Mouse (Mus musculus): Measurements from ENCODE around the gene Frat1. TPM values are rescaled to one million over a fixed set of nuclear protein-coding genes. Genes with fewer than 3 reads are reported as not detected.
A peak's percentile ranks its signal among the peaks of the same experiment; 100 is the strongest.

The Frat1 gene
- 20.1 and 22.7 TPM in 2 replicates for polyA plus RNA-seq (2015; fragmentation: Nextera tagmentation; extraction: Ambion mirVana)

- Histone ChIP-seq H3K9ac (replicated peaks) (peak within 1 kb of the TSS; percentile 76), H3K4me3 (replicated peaks) (peak within 1 kb of the TSS; percentile 80), H3K27me3 (replicated peaks) (no peaks in the 10 kb centered on the region), H3K4me2 (peak within 1 kb of the TSS; percentile 90), H3K4me1 (peaks cover 31% of the 10 kb centered on the region), H3K36me3 (no peaks in the 10 kb centered on the region), H3K27ac (replicated peaks) (peak within 1 kb of the TSS; percentile 95), H3K9me3 (replicated peaks) (no peaks in the 10 kb centered on the region)
- ATAC-seq (ENCODE audit: low FRiP score), result peak; percentile 97
- under 1% methylated on average over 36 of the region's 39 CpGs for WGBS
Observed at GRCm38 (mm10) chr19:41829381-41830105, at the start of gene Frat1. Gene Frat1, plus strand, starts transcription at chr19:41829970.

- Histone ChIP-seq H3K9me3 (replicated peaks) (no peaks in the 10 kb centered on the region), H3K4me3 (replicated peaks) (no peak overlapping the region), H3K27ac (replicated peaks) (no peak overlapping the region), H3K27me3 (replicated peaks) (no peaks in the 10 kb centered on the region), H3K4me1 (no peaks in the 10 kb centered on the region), H3K4me2 (no peak overlapping the region), H3K36me3 (peaks cover 8% of the 10 kb centered on the region; the same call in 1 of the 2 replicates), H3K9ac (replicated peaks) (no peak overlapping the region)
- 89% methylated on average over 1 of the region's 1 CpGs for WGBS
- no peak for ATAC-seq (ENCODE audit: low FRiP score)
Observed at GRCm38 (mm10) chr19:41786896-41787295, 42.9 kb upstream of the Frat1 start.

GRCm38 (mm10) chr19:41789110-41789961 lies 40.4 kb upstream of the Frat1 start:
- no peak overlapping the region for H3K4me3 ChIP-seq (replicated peaks)
- no peaks in the 10 kb centered on the region for H3K4me1 ChIP-seq
- H3K4me2 ChIP-seq, result no peak overlapping the region
- WGBS, result 61% methylated on average over 10 of the region's 10 CpGs
- no peak overlapping the region for H3K27ac ChIP-seq (replicated peaks)
- H3K27me3 ChIP-seq (replicated peaks), result no peaks in the 10 kb centered on the region
- no peak for ATAC-seq (ENCODE audit: low FRiP score)
- peaks cover 5% of the 10 kb centered on the region; the same call in 1 of the 2 replicates for H3K36me3 ChIP-seq
- H3K9me3 ChIP-seq (replicated peaks), result no peaks in the 10 kb centered on the region
- no peak overlapping the region for H3K9ac ChIP-seq (replicated peaks)

- no peak for ATAC-seq (ENCODE audit: low FRiP score)
- no peaks in the 10 kb centered on the region for H3K4me1 ChIP-seq
- no peak overlapping the region for H3K27ac ChIP-seq (replicated peaks)
- H3K9ac ChIP-seq (replicated peaks), result no peak overlapping the region
- WGBS, result 94% methylated on average over 2 of the region's 2 CpGs
- H3K4me3 ChIP-seq (replicated peaks), result no peak overlapping the region
- no peaks in the 10 kb centered on the region for H3K9me3 ChIP-seq (replicated peaks)
- H3K36me3 ChIP-seq, result no peaks in the 10 kb centered on the region
- no peak overlapping the region for H3K4me2 ChIP-seq
- no peaks in the 10 kb centered on the region for H3K27me3 ChIP-seq (replicated peaks)
Observed at GRCm38 (mm10) chr19:41791384-41791783, 38.4 kb upstream of the Frat1 start.

- WGBS, result 87% methylated on average over 1 of the region's 1 CpGs
- ATAC-seq (ENCODE audit: low FRiP score), result no peak
- H3K9me3 ChIP-seq (replicated peaks), result no peaks in the 10 kb centered on the region
- no peak overlapping the region for H3K4me2 ChIP-seq
- no peak overlapping the region for H3K27ac ChIP-seq (replicated peaks)
- H3K9ac ChIP-seq (replicated peaks), result no peak overlapping the region
- no peaks in the 10 kb centered on the region for H3K36me3 ChIP-seq
- H3K27me3 ChIP-seq (replicated peaks), result no peaks in the 10 kb centered on the region
- no peak overlapping the region for H3K4me3 ChIP-seq (replicated peaks)
- H3K4me1 ChIP-seq, result no peaks in the 10 kb centered on the region
Observed at GRCm38 (mm10) chr19:41792934-41793486, 36.8 kb upstream of the Frat1 start.

GRCm38 (mm10) chr19:41794017-41794416 lies 35.8 kb upstream of the Frat1 start:
- no peak for ATAC-seq (ENCODE audit: low FRiP score)
- H3K9ac ChIP-seq (replicated peaks), result no peak overlapping the region
- H3K4me3 ChIP-seq (replicated peaks), result no peak overlapping the region
- no peaks in the 10 kb centered on the region for H3K27me3 ChIP-seq (replicated peaks)
- H3K9me3 ChIP-seq (replicated peaks), result no peaks in the 10 kb centered on the region
- H3K4me2 ChIP-seq, result no peak overlapping the region
- H3K4me1 ChIP-seq, result no peaks in the 10 kb centered on the region
- H3K27ac ChIP-seq (replicated peaks), result no peak overlapping the region
- H3K36me3 ChIP-seq, result no peaks in the 10 kb centered on the region

GRCm38 (mm10) chr19:41794901-41795300 lies 34.9 kb upstream of the Frat1 start:
- Histone ChIP-seq H3K4me1 (no peaks in the 10 kb centered on the region), H3K27me3 (replicated peaks) (no peaks in the 10 kb centered on the region), H3K36me3 (no peaks in the 10 kb centered on the region), H3K9me3 (replicated peaks) (no peaks in the 10 kb centered on the region), H3K4me2 (no peak overlapping the region), H3K4me3 (replicated peaks) (no peak overlapping the region), H3K9ac (replicated peaks) (no peak overlapping the region), H3K27ac (replicated peaks) (no peak overlapping the region)
- WGBS, result 85% methylated on average over 6 of the region's 6 CpGs
- no peak for ATAC-seq (ENCODE audit: low FRiP score)

- Histone ChIP-seq H3K36me3 (no peaks in the 10 kb centered on the region), H3K4me3 (replicated peaks) (no peak overlapping the region), H3K4me2 (no peak overlapping the region), H3K9ac (replicated peaks) (no peak overlapping the region), H3K27me3 (replicated peaks) (0 out of 2 replicates have a peak, but pooled peaks cover 3% of the 10 kb centered on the region), H3K27ac (replicated peaks) (no peak overlapping the region), H3K9me3 (replicated peaks) (no peaks in the 10 kb centered on the region), H3K4me1 (peaks cover 8% of the 10 kb centered on the region; the same call in 1 of the 2 replicates)
- no peak for ATAC-seq (ENCODE audit: low FRiP score)
- 82% methylated on average over 3 of the region's 3 CpGs for WGBS
Observed at GRCm38 (mm10) chr19:41796148-41796760, 33.5 kb upstream of the Frat1 start.

- no peak overlapping the region for H3K9ac ChIP-seq (replicated peaks)
- 85% methylated on average over 12 of the region's 12 CpGs for WGBS
- H3K4me1 ChIP-seq, result peaks cover 9% of the 10 kb centered on the region; the same call in 1 of the 2 replicates
- no peaks in the 10 kb centered on the region for H3K36me3 ChIP-seq
- 0 out of 2 replicates have a peak, but pooled peaks cover 3% of the 10 kb centered on the region for H3K27me3 ChIP-seq (replicated peaks)
- no peak overlapping the region for H3K27ac ChIP-seq (replicated peaks)
- no peak for ATAC-seq (ENCODE audit: low FRiP score)
- H3K4me2 ChIP-seq, result no peak overlapping the region
- no peak overlapping the region for H3K4me3 ChIP-seq (replicated peaks)
- no peaks in the 10 kb centered on the region for H3K9me3 ChIP-seq (replicated peaks)
Observed at GRCm38 (mm10) chr19:41796789-41797327, 32.9 kb upstream of the Frat1 start.

GRCm38 (mm10) chr19:41797536-41797935 lies 32.2 kb upstream of the Frat1 start:
- Histone ChIP-seq H3K9me3 (replicated peaks) (no peaks in the 10 kb centered on the region), H3K27ac (replicated peaks) (no peak overlapping the region), H3K4me2 (no peak overlapping the region), H3K36me3 (no peaks in the 10 kb centered on the region), H3K27me3 (replicated peaks) (0 out of 2 replicates have a peak, but pooled peaks cover 3% of the 10 kb centered on the region), H3K4me3 (replicated peaks) (no peak overlapping the region), H3K4me1 (peaks cover 12% of the 10 kb centered on the region), H3K9ac (replicated peaks) (no peak overlapping the region)
- ATAC-seq (ENCODE audit: low FRiP score), result no peak
- WGBS, result 89% methylated on average over 6 of the region's 6 CpGs

- Histone ChIP-seq H3K9me3 (replicated peaks) (no peaks in the 10 kb centered on the region), H3K36me3 (no peaks in the 10 kb centered on the region), H3K4me1 (peaks cover 12% of the 10 kb centered on the region), H3K4me3 (replicated peaks) (peak overlapping the region; percentile 84), H3K27ac (replicated peaks) (no peak overlapping the region), H3K4me2 (peak overlapping the region; percentile 63), H3K27me3 (replicated peaks) (0 out of 2 replicates have a peak, but pooled peaks cover 3% of the 10 kb centered on the region), H3K9ac (replicated peaks) (no peak overlapping the region)
- 52% methylated on average over 6 of the region's 6 CpGs for WGBS
- no peak for ATAC-seq (ENCODE audit: low FRiP score)
Observed at GRCm38 (mm10) chr19:41800451-41800850, 29.3 kb upstream of the Frat1 start.

Data from neural tube, embryonic 15.5 days (tissue).